Mouse (Mus musculus): ENCODE measurements at regions not wholly inside any gene's neighbourhood (a gene's known extent, or its start where the extent isn't known, plus 50 kb on each side); places are given as distances from the start of the nearest gene placed in this dataset.

DNA sequence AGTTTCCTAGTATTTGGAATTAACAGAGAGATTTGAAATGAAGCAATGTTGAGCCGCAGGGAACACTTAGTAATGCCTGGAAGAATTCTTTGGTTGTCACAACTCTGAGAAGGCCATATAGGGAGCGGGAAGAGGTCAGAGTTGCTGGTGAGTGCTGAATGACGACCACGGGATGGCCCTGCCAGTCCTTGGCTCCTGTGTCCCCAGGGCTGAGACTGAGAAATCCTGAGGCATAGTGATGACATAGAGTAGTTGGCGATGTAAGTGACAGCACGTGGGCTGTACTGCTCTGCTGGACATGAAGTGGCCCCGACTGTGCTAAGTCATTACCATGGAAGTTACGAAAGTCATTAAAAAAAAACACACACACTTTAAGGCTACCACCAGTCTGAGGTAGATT is 190.1 kb upstream of the Klf4 start:
- ATAC-seq (replicated peaks; ENCODE audit: poor library complexity, severe bottlenecking): peak; percentile 79

DNA sequence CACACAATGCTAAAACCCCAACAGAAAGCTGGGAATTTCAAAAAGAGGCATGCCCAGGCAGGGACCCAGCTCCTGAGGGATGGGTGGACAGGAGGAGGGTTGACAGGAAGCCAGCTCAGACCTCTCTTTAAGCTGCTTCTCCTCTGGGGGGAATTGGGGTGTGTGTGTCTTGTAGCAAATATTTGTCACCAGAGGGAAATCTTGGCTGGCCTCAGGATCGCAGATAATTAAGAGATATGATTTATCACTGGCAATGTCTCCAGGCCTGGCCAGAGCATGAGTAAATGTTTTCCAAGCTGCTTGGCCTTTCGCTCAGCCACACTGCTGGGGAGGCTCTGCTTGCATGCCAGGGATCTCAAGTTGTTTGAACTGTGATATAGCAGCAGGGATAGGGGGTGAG is 189.6 kb upstream of the Klf4 start:
- ATAC-seq (replicated peaks; ENCODE audit: poor library complexity, severe bottlenecking): no peak

DNA sequence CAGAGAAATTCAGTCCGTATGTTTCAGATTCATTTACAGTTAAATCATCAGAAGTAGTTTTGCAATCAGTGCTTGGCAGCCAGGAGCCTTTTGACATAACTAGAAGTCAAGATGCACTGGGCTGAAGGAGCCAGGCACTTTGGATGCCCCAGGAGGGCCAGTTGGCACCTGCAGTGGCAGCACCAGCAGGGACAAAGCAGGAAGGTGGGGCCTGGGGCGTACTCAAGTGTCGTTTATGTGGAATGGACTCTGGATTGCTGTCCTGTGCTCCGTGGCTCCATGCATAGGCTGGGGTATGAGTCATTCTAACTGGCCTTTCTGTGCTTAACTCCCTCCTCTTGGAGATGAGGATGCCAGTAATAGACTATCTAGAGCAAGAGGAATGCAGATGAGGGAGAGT is 186.2 kb upstream of the Klf4 start:
- no peak for ATAC-seq (replicated peaks; ENCODE audit: poor library complexity, severe bottlenecking)

DNA sequence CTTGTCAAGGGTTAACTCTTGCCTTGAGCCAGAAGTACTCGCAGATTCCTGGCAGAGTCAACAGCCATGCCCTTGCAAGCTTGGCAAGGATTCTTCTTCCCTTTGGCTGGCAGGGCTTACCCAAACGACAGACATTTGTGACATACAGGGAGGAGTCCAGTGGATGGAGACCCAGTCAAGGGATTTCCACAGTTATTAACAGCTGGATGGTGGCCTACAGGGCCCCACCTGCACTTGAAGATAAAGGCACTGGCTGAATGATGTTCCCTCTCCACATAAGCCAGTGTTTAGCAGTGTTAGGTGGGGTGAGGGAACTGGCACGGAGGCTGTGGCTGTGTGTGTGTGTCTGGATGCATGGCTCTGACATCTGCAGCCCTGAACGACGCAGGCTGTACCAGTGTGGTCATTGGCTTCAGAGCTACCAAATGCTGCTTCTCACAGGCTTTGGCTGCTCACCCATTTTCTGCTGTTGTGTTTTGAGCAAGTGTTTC is 183.9 kb upstream of the Klf4 start:
- peak; percentile 74 for ATAC-seq (replicated peaks; ENCODE audit: poor library complexity, severe bottlenecking)

DNA sequence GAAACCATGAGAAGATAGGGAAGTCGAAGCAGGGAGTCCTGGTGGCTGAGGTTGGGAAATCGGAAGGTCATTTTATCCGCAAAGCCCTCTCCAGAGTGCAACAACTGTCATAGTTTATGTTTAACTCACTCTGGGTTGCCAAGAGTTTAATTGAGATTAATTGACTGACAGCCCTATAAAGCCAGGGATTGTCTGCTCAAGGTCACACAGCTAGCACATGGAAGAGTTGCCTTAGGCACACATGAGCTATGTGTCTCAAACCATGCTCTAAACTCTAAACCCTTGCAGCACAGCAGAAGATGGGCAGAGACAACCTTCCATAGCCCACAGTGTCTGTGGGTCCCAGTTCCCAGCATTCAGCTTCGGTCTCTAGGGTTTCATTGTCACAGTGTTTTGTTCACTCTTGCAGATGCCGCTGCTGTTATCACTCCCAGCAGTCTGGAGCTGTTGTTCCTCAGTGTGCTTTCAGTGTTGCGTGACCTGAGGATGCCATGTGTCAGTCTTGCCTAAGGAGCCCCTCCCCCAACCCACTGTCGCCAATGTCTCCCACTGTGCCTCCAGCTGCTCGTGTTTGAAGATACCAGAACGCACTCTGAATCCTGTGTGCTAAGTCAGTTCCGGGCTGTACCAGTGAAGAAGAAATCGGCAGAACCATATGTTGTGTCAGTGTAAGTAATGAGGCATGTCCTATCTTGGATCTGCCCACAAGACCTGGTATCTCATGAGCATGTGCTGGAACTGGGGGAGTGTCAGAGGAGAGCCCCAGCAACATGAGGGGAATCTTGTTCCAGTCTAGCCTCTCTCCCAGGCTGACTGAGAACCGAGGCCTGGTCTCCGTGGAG is 179.5 kb upstream of the Klf4 start:
- ATAC-seq (replicated peaks; ENCODE audit: poor library complexity, severe bottlenecking): 0 out of 2 replicates have a peak, but pooled peaks have one; percentile 26

DNA sequence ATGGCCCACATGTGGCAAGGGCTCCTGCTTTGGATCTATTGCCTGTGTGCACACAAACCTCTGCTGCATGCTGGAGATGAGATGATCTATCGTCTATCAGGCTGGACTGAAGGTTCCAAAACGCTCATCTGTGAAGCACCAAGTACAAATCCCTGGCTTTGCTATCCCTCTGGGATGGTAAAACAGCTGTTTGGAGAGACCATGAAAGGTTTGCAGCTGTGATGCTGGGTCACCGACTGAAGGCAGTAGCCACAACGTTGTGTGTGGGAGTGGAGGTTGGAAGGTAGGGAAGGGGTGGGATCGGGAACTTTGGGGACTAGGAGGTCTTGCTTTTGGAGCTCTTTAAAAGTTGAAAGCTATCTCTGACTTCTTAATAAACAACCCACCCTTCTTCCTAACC is 178.2 kb upstream of the Klf4 start:
- ATAC-seq (replicated peaks; ENCODE audit: poor library complexity, severe bottlenecking): no peak

DNA sequence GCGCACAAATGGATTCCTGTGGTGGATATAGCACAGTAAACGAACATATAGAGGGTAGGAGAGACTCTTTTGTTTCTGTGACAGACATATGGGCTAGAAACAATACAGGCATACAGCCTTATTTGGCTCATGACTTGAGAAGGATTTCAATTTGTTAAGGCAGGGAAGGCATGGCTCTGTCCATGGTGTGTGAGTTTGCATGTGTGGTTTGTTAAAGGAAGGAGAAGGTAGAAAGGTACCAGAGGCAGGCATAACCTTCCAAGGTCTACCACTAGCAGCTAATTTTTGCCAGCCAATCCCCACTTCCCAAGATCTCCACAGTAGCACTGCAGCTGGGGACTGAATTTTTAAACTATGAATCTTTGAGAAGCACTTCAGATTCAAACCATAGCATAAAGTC is 176.5 kb upstream of the Klf4 start:
- ATAC-seq (replicated peaks; ENCODE audit: poor library complexity, severe bottlenecking): no peak

DNA sequence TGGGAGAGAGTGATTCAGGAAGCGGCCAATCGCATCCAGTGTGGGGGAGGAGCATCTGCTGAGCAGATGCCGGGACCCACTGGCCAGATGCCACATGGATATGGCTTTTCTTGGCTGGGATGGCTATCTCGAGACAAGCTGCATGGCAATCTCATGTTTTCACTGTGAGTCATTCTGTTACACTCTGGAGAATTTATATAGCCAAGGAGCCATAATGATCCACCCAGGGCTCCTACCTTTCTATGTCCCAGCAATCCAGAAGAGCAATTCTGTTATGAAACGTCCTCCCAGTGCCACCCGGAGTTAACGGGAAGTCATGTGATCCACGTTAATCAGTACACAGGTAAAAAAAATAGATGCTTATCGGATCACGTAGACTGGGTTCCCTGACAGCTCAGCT is 175.7 kb upstream of the Klf4 start:
- ATAC-seq (replicated peaks; ENCODE audit: poor library complexity, severe bottlenecking): no peak

DNA sequence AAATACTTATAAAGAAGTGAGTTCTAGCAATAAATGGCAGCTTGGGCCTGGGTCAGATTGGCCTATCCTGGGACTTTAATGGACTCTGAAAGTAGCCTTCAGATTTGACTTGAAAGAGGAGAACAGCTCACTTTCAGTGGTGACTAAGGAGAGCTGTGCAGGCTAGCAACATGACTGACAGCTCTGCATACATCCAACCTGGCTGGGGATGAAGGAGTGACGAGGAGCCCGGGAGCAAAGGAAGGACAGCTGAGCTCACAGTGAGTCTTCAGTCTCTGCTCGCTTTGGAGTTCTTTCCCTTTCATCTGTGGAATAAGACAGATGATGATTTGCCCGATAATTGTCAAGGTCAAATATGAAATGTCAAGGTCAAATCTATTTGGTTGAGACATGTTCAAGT is 172.7 kb upstream of the Klf4 start:
- ATAC-seq (replicated peaks; ENCODE audit: poor library complexity, severe bottlenecking): no peak

DNA sequence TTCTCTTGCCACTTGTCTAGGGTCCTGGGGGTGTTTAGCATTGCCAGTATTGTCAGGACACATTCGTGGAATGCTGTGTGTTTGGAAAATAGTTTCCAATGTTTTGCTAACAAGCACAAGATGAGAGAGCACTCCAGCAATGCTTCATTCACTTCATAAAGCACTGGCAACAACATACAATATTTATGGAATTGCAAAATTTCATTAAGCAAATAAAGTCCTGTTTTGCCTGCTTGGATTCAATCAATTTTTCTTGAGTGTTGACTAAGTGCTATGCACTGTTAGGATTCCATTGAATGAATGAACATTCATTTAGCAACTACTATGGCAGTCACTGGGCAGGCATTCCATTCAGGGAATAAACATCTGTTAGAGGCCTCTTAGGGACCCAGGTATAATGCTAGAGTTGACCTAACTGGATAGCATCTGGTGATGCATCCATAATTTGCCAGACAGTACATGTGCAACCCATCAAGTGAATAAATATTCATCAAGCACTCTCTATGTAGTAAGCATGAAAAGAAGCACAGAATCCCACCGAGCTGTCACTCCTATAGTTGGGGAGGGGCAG is 171.2 kb upstream of the Klf4 start:
- ATAC-seq (replicated peaks; ENCODE audit: poor library complexity, severe bottlenecking): no peak

DNA sequence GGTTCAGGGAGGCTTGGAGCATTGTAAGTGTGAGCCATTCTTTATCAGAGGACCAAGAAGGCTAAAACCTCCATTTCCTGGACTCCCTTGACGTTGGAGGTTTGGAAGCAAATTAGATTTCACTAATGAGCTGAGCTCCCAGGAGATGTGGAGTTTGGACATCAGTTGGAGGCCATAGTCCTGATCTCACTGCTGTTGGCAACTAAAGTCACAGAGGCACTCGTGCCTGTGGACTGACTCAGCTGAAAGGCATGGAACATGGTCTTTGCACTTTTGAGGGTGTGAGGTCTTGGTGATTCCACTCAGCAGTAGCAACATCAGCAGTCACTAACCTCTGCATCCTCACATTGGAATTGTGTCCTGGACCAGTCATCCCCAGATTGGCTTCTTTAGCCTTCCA is 169.1 kb upstream of the Klf4 start:
- ATAC-seq (replicated peaks; ENCODE audit: poor library complexity, severe bottlenecking): no peak

DNA sequence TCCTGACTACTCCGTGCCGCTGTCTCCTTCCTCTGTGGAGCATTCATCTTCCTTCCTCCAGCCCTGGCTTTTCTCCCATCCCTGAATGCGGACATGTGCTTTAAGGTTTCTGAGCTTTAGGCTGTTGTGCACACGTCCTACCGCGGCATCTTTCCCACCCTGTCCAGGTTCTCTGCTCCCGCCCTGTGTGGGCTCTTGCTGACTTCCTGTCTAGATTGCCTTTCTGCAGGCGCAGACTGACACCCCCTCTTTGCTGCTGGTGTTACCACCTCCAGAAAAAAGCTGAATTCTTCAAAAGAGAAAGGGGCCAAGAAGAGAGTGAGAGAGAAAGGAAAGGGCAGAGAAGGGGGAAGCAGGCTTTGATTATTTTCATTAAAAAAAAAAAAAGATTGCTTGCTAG is 167.7 kb upstream of the Klf4 start:
- ATAC-seq (replicated peaks; ENCODE audit: poor library complexity, severe bottlenecking): no peak

DNA sequence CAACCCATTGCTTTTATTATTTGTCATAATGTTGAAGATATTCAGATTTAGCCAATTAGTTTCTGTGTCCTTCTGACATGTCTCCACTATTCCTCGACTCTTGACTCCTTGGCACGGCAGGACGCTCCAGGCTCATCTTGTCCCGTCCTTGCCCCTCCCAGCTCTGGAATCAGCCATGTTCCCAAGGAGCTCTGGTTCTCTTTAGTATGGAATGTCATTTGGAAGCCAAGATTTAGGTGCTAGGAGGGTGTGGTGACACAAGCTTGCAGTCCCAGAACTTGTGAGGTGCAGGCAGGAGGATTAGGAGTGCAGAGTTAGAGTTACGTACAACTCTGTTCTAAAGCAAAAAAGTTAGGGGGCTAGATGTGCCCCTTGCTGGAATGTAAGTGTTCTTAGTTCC is 166.9 kb upstream of the Klf4 start:
- ATAC-seq (replicated peaks; ENCODE audit: poor library complexity, severe bottlenecking): no peak

DNA sequence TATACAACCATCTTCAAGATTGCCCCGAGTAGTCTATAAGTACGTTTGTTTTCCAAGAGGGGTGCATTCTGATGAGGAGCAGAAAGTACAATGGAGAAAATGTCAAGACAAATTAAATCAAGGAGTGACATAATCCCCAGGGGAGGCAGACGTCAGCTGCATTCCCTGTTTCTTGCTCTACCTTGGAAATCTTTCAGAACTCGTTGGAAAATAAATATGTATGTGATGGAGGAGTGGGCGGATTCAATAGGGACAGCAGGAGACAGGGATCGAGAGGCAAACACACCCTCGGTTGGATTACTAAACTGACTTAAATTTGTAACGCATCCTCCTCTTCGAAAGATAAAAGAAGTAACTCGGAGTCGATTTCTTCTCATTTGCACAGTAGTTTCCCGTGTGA is 164.8 kb upstream of the Klf4 start:
- ATAC-seq (replicated peaks; ENCODE audit: poor library complexity, severe bottlenecking): no peak

DNA sequence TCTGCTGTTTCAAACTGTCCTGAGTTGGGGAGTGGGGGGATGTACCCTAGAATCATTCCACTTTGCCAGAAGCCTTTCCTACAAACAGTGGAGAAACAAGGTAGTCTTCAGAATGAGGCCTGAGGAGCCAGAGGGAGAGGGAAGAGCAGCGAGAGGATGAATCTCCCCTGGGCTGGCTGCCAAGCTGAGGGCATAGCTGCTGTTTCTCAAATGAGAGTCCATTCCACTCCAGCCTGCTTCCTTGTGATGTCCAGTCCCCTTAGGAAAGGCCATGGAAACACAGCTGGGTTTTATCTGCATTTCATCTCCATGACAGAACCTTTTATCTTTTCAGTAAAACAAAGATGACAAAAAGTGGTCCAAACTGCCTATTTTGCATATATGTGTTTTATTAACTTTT is 164.2 kb upstream of the Klf4 start:
- ATAC-seq (replicated peaks; ENCODE audit: poor library complexity, severe bottlenecking): no peak

DNA sequence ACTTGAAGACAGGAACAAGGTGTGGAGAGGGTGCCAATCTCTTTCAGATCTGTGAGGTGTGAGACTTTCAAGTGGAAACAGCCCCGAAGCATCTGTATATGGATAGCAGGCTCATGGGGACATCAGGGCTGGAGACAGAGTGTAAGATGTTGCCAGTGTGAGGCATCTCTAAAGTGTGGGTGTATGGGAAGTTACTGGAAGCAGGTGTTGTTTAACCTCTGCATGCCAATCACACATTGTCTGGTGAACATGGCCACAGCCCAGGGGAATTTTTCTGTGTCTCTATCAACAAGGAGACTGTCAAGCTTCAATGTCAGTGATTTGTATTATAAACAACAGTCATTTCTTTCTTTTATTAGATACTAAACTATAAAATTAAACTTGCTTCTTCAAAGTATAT is 163.0 kb upstream of the Klf4 start:
- no peak for ATAC-seq (replicated peaks; ENCODE audit: poor library complexity, severe bottlenecking)

DNA sequence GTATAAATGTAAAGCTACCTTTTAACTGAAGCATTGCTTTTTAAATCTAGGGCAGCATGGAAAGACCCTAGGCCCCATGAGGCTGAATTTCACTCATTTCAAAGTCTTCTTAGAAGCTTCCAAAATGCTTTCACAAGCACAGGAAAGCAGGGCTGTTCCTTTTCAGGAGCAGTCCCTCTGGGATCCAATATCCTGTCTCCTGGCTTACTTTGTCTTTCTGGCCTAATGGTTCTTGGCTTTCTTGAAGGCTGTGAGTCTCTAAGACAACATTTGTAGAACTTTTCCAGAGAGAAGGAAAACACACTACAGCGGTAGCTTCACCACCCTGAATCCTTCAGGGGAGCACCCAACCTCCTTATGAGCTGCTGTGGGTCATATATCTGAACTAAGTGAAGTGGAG is 157.2 kb upstream of the Klf4 start:
- ATAC-seq (replicated peaks; ENCODE audit: poor library complexity, severe bottlenecking): no peak

DNA sequence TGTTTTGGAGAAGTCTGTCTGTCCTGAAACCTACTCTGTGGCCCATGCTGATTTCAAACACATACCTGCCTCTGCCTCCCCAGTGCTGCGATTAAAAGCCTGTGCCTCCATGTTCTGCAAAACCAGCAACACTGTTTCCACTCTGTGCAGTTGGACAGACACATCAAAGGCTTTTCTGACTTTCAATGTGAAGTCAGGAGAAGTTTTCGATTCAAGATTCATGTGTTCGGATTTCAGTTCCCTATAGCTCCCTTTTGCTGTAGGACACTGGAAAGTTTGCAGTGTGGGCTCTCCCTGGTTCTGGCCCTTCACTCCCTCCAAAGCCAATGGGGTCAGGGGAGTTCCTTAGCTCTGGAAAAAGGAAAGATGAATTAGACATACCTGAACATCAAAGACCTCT is 154.5 kb upstream of the Klf4 start:
- no peak for ATAC-seq (replicated peaks; ENCODE audit: poor library complexity, severe bottlenecking)

DNA sequence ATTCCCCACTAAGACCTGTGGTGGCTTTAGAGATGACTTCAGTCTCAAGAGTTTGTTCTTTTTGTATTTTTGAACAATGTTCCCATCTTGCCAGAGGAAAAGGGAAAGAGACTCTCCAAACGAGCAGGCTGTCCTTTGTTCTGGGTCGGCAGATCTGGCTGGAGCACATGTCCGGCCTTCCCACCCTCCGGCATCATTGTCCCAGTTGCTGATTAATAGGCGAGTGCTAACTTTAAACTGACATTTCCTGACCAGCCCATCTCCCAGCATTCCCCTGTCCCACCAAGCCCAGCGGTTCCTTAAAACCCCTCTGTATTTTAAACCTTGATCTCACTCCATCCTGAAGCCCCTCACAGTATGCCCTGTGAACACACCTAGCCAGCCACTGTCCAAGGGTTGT is 140.0 kb upstream of the Klf4 start:
- no peak for ATAC-seq (replicated peaks; ENCODE audit: poor library complexity, severe bottlenecking)

DNA sequence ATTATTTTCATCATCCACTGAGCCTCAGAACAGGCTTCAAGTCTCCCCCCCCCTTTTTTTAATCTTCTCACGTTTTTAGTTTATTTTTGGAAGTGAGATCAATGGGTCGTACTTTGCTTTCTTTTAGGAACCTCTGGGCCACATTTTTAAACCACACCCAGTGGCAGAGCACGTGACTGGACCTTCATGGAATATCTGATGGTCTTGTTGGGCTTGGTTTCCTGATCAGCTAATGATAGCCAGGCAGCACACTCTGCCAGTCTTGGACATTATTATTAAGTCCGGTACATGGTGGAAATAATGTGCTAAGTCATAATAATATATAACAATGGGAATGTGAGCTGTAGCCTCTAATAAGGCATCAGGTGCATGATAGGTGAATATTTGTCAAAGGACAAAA is 138.0 kb upstream of the Klf4 start:
- ATAC-seq (replicated peaks; ENCODE audit: poor library complexity, severe bottlenecking): no peak

DNA sequence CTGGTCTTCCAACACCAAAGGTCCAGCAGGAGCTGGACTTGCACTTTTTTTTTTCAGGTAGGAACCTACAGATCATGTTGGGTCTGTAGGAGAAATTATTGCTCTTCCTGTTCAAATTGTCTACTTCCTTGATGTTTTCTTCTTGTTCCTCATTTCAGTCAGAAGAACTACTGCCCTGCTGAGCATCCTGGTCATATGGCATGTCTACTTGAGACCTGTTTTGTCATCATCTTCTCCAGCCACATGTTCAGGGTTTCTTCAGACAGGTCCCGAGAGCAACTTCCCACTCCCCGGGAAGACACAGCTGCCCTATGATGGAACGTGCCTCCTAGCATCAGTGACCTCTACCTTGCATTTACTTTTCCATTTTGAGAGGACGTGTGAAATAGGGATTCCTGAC is 132.6 kb upstream of the Klf4 start:
- peak; percentile 94 for ATAC-seq (replicated peaks; ENCODE audit: poor library complexity, severe bottlenecking)

DNA sequence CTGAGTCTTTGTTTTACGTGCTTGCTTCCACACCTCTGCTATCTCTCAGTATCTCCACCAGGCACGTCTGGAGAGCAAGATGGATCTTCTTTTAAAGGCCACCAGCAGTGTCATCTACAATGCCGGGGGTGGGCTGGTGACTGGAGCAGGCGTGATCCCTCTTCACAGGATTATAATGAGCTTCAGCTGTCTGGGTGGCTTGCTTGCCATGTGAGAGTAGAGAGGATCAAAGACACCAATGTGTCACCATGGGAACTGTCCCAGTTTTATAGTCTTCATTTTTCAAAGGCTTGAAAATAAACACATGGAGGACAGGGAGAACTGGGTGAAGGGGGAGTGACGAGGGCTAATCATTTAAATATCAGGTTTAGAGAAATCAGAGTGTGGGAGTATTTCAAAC is 131.6 kb upstream of the Klf4 start:
- ATAC-seq (replicated peaks; ENCODE audit: poor library complexity, severe bottlenecking): no peak
